Mouse (Mus musculus) limb, embryonic 15.5 days (tissue): ENCODE results near the gene Bnipl. TPM values are rescaled to one million over a fixed set of nuclear protein-coding genes. Genes with fewer than 3 reads are reported as not detected.

Experiments
- ATAC-seq: fragments of 200-750 bp; cut with Nextera tagmentation; 2 replicates; pipeline ENCODE4 v1.8.0; 2017; ENCODE audit warnings: low read depth, moderate TSS enrichment; ENCODE audit not compliant: insufficient number of reproducible peaks, low FRiP score, low TSS enrichment
- H3K27ac ChIP-seq: fragments of 300-500 bp; sonication (generic); 2 replicates; pipeline ENCODE4 v1.5.1; 2015; ENCODE audit warnings: moderate library complexity, mild to moderate bottlenecking, inconsistent platforms
- H3K27me3 ChIP-seq: fragments of 300-500 bp; sonication (generic); 2 replicates; pipeline ENCODE4 v1.6.1; 2015; ENCODE audit warnings: inconsistent platforms
- H3K36me3 ChIP-seq: fragments of 300-500 bp; sonication (generic); 2 replicates; pipeline ENCODE4 v1.6.1; 2015; ENCODE audit warnings: inconsistent platforms
- H3K4me1 ChIP-seq: fragments of 300-500 bp; sonication (generic); 2 replicates; pipeline ENCODE4 v1.6.1; 2015; ENCODE audit warnings: inconsistent platforms
- H3K4me2 ChIP-seq: fragments of 300-500 bp; sonication (generic); 2 replicates; pipeline ENCODE4 v1.6.1; 2015; ENCODE audit warnings: mild to moderate bottlenecking, inconsistent platforms
- H3K4me3 ChIP-seq: fragments of 300-500 bp; sonication (generic); 2 replicates; pipeline ENCODE4 v1.5.1; 2015; ENCODE audit warnings: mild to moderate bottlenecking, inconsistent platforms
- H3K9ac ChIP-seq: fragments of 300-500 bp; sonication (generic); 2 replicates; pipeline ENCODE4 v1.6.1; 2015; ENCODE audit warnings: inconsistent platforms
- H3K9me3 ChIP-seq: fragments of 300-500 bp; sonication (generic); 2 replicates; pipeline ENCODE4 v1.6.1; 2016; ENCODE audit warnings: inconsistent platforms
- WGBS: fragments of 180-500 bp; shearing (Covaris S2); methylation state at CpG from one replicate; pipeline ENCODE4 v1.1.7; 2015; 5-methylcytosine and 5-hydroxymethylcytosine counted together
- polyA plus RNA-seq: library from polyadenylated mRNA; unstranded; fragments of >200 nt; fragmentation: Nextera tagmentation; extraction: Ambion mirVana; gene quantifications from 2 replicates; pipeline ENCODE4 v1.2.1, GENCODE M21; 2015

Gene Bnipl
- polyA plus RNA-seq, 1 experiment from 2014 or later, result 17.2 TPM

DNA sequence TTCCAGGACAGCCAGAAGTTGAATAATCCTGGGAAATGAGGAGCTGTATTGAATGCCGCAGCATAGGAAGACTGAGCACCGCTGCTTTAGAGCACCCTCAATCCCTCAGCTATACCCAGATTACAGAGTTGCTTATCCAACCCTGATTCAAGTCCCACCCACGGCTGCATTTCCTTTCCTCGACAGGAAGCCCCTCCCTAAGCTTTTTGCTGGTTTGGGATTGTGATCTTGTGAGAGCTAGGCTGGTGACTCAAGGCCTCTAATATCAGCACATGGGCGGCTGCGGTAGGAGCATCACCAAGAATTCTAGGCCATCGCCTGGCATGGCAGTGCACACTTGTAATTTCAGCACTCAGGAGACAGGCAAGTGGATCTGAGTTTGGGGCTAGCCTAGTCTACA lies 35.5 kb upstream of the Bnipl start:
- WGBS, result 85% methylated on average over 7 of the region's 7 CpGs
- no peaks in the 10 kb centered on the region for H3K9me3 ChIP-seq
- no peaks in the 10 kb centered on the region for H3K27me3 ChIP-seq
- H3K4me2 ChIP-seq, result no peak overlapping the region
- no peak overlapping the region for H3K4me3 ChIP-seq
- peaks cover 17% of the 10 kb centered on the region for H3K4me1 ChIP-seq
- H3K36me3 ChIP-seq, result peaks cover 39% of the 10 kb centered on the region
- H3K9ac ChIP-seq, result no peak overlapping the region
- ATAC-seq, result no peak
- H3K27ac ChIP-seq, result no peak overlapping the region

DNA sequence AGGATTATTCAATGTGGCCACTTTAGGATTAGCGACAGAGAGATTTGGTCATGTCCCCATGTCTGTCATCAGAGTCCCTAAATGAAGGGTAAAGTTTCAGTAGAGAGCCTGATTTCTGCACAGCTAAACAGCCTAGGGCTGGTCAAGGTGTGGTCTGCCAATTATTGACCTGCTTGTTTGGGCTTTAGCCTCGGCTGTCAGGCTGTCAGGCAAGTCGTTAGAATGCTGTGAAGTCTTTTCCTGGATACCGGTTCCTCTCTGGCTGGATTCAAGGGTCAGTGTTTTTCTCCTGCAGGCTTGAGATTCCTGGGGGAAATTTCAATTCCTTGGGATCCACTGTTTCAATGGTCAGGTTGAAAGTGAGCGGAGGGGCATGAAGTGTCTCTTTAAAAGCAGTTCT lies 35.0 kb upstream of the Bnipl start:
- 55% methylated on average over 5 of the region's 5 CpGs for WGBS
- H3K9me3 ChIP-seq, result no peaks in the 10 kb centered on the region
- H3K9ac ChIP-seq, result no peak overlapping the region
- no peak overlapping the region for H3K27ac ChIP-seq
- no peak for ATAC-seq
- H3K4me1 ChIP-seq, result peaks cover 17% of the 10 kb centered on the region
- no peak overlapping the region for H3K4me3 ChIP-seq
- peaks cover 34% of the 10 kb centered on the region for H3K36me3 ChIP-seq
- H3K4me2 ChIP-seq, result no peak overlapping the region
- no peaks in the 10 kb centered on the region for H3K27me3 ChIP-seq

DNA sequence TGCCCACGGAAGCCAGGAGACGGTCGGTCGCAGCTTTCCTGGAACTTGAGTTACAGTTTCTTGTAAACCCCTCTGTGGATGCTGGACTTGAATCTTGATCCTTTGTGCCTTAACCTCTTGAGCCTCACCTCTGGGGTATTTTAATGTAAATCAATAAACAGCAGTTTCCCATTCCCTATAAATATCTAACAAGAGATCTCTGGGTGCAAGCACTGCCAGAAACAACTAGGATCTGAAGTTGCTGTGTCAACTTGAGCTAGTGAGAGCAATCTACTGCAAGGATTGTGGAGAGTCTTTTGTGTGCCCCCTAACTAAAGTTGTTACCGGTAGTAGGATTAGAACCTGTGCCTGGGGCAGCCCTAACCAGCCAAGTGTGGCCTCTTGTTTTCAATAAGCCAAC lies 34.4 kb upstream of the Bnipl start:
- H3K9ac ChIP-seq, result no peak overlapping the region
- no peak overlapping the region for H3K4me3 ChIP-seq
- no peak overlapping the region for H3K27ac ChIP-seq
- 89% methylated on average over 5 of the region's 5 CpGs for WGBS
- no peaks in the 10 kb centered on the region for H3K27me3 ChIP-seq
- no peak overlapping the region for H3K4me2 ChIP-seq
- H3K9me3 ChIP-seq, result no peaks in the 10 kb centered on the region
- H3K4me1 ChIP-seq, result peaks cover 21% of the 10 kb centered on the region
- ATAC-seq, result no peak
- H3K36me3 ChIP-seq, result peaks cover 28% of the 10 kb centered on the region

DNA sequence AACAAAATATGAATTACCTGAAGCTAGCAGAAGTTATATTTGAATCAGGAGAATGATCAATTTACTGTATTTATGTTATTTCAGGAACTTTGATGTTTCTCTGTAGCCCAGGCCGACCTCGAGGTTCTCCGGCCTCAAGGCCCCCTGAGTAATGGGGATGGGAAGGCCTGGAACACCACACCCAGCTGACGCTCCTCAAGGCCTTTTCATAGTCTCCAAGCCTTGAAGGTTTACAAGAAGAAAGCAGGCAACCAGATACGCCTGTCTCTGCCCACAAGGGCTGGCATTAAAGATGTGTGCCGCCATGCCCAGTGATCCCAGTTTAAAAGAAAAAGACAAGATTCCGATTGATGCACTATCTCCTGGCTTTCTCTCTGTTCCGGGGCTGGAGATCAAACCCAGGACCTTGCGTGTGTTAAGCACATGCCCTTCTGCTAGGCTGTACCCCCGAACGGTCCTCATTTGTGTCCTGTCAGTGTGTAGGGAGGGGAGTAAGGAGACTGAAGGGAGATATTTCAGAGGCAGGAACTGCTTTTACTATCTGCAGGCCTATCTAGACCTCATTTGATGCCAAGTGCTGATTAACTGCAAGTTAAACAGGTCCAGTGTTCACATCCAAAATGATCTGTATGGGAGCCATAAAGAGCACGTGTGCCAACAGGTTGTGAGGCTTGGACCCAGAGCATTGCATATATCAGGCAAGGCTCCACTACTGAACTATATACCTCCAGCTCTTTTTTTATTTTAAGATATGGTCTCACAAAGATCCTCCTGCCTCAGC lies 33.7 kb upstream of the Bnipl start:
- Histone ChIP-seq H3K9ac (no peak overlapping the region), H3K9me3 (no peaks in the 10 kb centered on the region), H3K27me3 (no peaks in the 10 kb centered on the region), H3K4me1 (peaks cover 23% of the 10 kb centered on the region), H3K27ac (peak overlapping the region; percentile 11; the same call in 1 of the 2 replicates), H3K4me2 (peak overlapping the region; percentile 74), H3K36me3 (peaks cover 21% of the 10 kb centered on the region), H3K4me3 (peak overlapping the region; percentile 64)
- no peak for ATAC-seq
- 77% methylated on average over 12 of the region's 12 CpGs for WGBS

DNA sequence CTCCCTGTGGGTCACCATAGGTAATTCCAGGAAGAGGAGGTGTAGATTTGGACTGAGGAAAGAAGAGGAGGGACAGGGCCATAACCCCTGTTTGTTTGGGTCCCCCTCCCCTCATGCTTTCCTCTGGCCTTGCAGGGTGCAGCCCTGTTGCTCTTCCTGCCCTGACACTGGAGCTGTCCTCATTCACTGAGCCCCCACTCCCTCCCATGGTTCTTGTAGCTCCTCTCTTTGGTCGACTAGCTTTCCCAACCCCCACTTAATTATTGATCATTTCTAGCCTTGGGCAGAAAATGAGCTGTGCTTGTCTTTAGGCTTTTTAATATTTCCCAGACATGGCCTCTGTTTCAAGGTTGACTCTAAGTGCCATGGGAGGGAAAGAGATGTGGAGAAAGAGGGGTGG lies 33.1 kb upstream of the Bnipl start:
- no peak for ATAC-seq
- peak overlapping the region; percentile 94; the same call in 1 of the 2 replicates for H3K27ac ChIP-seq
- WGBS, result 13% methylated on average over 1 of the region's 1 CpGs

DNA sequence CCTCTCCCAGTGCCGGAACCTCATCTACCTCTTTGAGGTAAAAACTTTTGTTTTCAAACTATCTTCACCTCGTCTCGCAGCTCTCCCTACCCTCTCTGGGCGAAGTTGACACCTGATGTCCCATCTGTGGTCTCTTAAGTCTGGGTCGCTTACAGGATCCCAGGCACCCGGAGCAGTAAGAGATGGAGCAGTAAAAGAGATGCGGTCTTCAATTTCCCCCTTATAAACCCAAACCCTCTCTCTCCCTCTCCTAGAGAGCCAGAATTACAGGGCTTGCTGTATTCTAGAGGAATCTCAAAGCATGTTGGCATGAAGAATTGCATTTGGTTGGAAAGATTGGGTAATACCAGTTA lies 32.6 kb upstream of the Bnipl start:
- Histone ChIP-seq H3K4me3 (peak overlapping the region; percentile 64), H3K9me3 (no peaks in the 10 kb centered on the region), H3K27me3 (no peaks in the 10 kb centered on the region), H3K4me2 (peak overlapping the region; percentile 74), H3K36me3 (peaks cover 12% of the 10 kb centered on the region), H3K27ac (peak overlapping the region; percentile 94), H3K4me1 (peaks cover 24% of the 10 kb centered on the region), H3K9ac (peak overlapping the region; percentile 85)
- no peak for ATAC-seq
- WGBS, result 0% methylated on average over 7 of the region's 7 CpGs

More for the DNA sequence above, 33.1 kb upstream of the Bnipl start:
- Histone ChIP-seq H3K4me1 (peaks cover 24% of the 10 kb centered on the region), H3K27me3 (no peaks in the 10 kb centered on the region), H3K4me2 (peak overlapping the region; percentile 74), H3K4me3 (peak overlapping the region; percentile 64), H3K9me3 (no peaks in the 10 kb centered on the region), H3K9ac (peak overlapping the region; percentile 85; the same call in 1 of the 2 replicates), H3K36me3 (peaks cover 17% of the 10 kb centered on the region)

DNA sequence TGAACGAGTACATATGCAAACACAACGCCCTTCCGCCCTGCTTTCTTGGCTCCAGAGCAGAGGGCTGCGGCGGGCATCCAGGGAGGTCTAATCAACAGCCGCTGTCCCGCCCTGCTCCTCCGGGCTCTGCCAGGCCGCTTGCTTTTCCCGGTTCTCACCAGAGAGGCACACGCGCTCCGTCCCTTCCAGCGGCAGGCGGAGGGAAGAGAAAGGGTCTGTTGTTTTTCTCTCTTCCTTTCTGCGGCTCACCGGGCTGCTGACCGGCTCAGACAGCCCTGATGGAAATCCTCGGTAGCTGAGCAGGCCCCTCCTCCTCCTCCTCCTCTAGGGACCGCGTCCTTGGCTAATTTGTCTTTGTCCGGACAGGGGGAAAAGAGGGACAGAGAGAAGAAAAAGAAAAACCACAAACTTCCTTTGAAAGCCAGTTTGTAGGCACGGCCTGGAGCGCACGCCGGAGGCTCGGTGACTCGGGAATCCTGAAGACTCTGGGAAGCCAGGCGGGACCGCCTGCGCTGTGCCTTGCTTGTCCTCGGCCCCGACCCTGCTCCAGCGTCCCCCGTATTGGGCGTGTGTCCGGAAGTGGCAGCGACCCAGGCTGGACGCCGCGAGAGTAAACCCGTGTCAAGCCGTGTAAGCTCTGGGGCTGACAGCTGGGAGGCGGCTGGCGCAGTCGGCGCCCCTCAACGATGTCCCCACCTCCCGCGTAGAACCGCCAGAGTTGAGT lies 32.0 kb upstream of the Bnipl start:
- H3K27ac ChIP-seq, result peak overlapping the region; percentile 94
- peaks cover 7% of the 10 kb centered on the region for H3K36me3 ChIP-seq
- no peaks in the 10 kb centered on the region for H3K9me3 ChIP-seq
- ATAC-seq, result peak; percentile 68
- peak overlapping the region; percentile 74 for H3K4me2 ChIP-seq
- WGBS, result under 1% methylated on average over 48 of the region's 51 CpGs
- peaks cover 24% of the 10 kb centered on the region for H3K4me1 ChIP-seq
- no peaks in the 10 kb centered on the region for H3K27me3 ChIP-seq
- peak overlapping the region; percentile 64 for H3K4me3 ChIP-seq
- peak overlapping the region; percentile 85 for H3K9ac ChIP-seq

DNA sequence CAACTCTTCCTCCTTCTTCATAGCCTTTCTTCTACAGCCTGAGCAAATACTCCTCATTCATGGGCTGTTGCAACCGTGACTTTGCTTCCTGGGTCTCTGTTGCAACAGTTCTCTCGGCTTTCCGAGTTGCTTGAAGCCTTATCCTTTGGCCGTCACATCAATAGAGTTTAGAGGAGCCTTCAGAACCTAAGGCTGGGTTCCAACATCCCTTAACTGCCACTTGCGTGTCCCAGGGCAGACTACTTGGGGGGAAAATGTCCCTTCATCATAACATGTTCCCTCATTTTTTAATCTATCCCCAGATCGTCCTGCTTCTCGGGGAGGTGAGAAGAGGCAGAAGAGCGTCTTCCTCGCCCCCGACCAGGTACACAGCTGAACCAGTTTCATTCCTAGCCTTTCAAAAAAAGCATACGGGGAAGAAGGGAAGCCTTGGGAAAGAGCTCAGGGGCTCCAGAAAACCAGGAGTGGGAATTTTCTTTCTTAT lies 31.4 kb upstream of the Bnipl start:
- WGBS, result under 1% methylated on average over 11 of the region's 11 CpGs
- no peak for ATAC-seq
- no peaks in the 10 kb centered on the region for H3K9me3 ChIP-seq

DNA sequence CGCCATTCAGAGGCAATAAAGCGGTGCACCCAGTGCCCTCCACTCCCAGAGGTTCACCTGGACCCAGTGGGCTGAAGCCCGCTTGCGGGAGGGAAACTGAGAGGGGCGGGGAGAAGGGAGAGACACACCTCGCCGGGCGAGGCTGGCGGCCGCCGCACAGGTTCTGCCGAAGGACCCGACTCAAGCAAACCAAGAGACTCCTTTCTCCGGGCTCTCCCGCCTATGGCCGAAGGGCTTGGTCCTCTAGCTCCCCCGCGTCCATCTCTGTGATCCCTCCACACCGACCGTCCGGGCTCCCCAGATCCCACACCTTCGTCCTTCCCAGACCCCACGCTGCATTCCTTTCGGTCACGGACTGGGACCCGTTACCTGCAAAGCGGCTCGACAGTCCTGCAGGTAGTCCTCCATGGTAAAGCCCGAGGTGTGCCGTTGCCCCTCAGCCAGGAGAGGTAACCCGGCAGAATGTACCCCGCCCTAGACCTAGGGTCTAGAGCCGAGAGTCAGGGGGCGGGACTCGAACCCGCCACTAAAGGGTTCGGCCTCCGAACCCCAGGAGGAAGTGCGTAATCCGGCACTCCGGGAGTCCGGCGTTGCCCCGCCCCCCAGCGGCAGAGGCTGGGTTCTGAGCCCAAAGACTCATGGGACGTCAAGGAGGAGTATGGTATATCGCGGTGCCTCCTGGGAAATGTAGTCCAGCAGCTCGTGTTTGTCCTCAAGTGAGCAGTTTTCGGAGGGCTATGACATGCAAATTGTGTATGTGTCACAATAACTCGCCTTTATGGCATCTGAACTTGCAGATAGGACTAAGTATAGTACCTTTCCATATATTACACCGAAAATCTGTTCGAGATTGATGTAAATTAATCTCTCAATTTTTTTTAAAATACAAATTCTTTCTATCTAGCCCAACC lies 30.5 kb upstream of the Bnipl start, which contains the start of the genes Mindy1 and Prune1:
Gene Mindy1, plus strand, starts transcription at position 130 of the 911 bp plus-strand sequence.
Gene Prune1, minus strand, starts transcription at position 861 of the 911 bp plus-strand sequence.
- peak; percentile 90 for ATAC-seq
- under 1% methylated on average over 53 of the region's 53 CpGs for WGBS
- peak within 1 kb of the TSS; percentile 74 for H3K4me2 ChIP-seq
- peak within 1 kb of the TSS; percentile 64 for H3K4me3 ChIP-seq
- H3K27me3 ChIP-seq, result no peaks in the 10 kb centered on the region
- peak within 1 kb of the TSS; percentile 94 for H3K27ac ChIP-seq
- no peaks in the 10 kb centered on the region for H3K9me3 ChIP-seq
- H3K4me1 ChIP-seq, result peaks cover 24% of the 10 kb centered on the region
- H3K36me3 ChIP-seq, result no peaks in the 10 kb centered on the region
- H3K9ac ChIP-seq, result peak within 1 kb of the TSS; percentile 85

More for the DNA sequence above, 31.4 kb upstream of the Bnipl start:
- Histone ChIP-seq H3K4me2 (peak overlapping the region; percentile 74), H3K4me3 (peak overlapping the region; percentile 64), H3K27me3 (no peaks in the 10 kb centered on the region), H3K9ac (peak overlapping the region; percentile 85), H3K36me3 (peaks cover under 1% of the 10 kb centered on the region), H3K4me1 (peaks cover 24% of the 10 kb centered on the region), H3K27ac (peak overlapping the region; percentile 94)

DNA sequence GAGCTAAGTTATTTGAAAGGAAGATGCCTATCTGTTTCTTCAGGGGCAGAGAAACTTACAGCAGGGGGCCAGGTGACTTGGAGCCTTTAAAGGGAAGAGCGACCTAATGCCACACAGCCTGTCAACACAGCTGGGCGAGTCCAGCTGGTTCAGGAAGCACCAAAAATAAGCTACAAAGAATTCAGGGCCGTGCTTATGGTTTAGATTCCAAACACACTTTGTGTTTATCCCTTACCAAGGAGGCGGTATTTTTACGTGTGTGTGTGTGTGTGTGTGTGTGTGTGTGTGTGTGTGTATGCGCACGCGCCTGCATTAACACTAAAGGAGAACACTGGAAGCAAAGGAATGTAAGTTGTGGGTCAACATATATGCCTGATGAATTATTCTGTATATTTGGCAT lies 29.8 kb upstream of the Bnipl start:
- WGBS, result 11% methylated on average over 8 of the region's 8 CpGs
- Histone ChIP-seq H3K4me3 (peak overlapping the region; percentile 64), H3K4me2 (peak overlapping the region; percentile 74), H3K9ac (peak overlapping the region; percentile 69), H3K4me1 (peaks cover 24% of the 10 kb centered on the region), H3K27ac (peak overlapping the region; percentile 94), H3K9me3 (no peaks in the 10 kb centered on the region), H3K27me3 (no peaks in the 10 kb centered on the region), H3K36me3 (no peaks in the 10 kb centered on the region)
- ATAC-seq, result no peak

DNA sequence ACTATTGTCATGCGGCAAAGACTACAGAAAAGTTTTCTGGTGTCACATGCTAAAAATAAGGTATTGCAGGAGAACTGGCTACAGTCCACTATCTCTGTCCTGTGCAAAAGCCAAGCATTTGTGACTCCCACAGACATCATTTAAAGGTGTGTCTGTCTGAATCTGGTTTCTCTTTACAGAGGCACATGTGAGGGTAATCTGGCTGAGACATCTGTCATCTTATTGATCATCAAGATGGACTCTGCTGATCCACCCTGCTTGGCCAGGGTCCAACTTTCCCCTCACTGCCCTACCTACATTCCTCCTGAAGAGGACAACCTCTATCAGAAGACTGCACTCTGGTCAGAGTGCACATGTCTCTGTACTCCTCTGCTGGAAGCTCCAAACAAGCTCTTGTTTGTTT lies 26.2 kb upstream of the Bnipl start:
- no peaks in the 10 kb centered on the region for H3K9me3 ChIP-seq
- ATAC-seq, result no peak
- WGBS, result 88% methylated on average over 1 of the region's 1 CpGs
- H3K4me2 ChIP-seq, result no peak overlapping the region
- H3K4me3 ChIP-seq, result no peak overlapping the region
- H3K27me3 ChIP-seq, result no peaks in the 10 kb centered on the region
- H3K27ac ChIP-seq, result 0 out of 2 replicates have a peak overlapping the region, but pooled peaks have one; percentile 17
- peaks cover 11% of the 10 kb centered on the region; the same call in 1 of the 2 replicates for H3K4me1 ChIP-seq
- H3K9ac ChIP-seq, result no peak overlapping the region
- H3K36me3 ChIP-seq, result no peaks in the 10 kb centered on the region
